Mouse (Mus musculus) adrenal gland, postnatal 25 days (tissue): ENCODE measurements at regions not wholly inside any gene's neighbourhood (a gene's known extent, or its start where the extent isn't known, plus 50 kb on each side); places are given as distances from the start of the nearest gene placed in this dataset.
A peak's percentile ranks its signal among the peaks of the same experiment; 100 is the strongest.

Experiments
- DNase-seq: peaks from one replicate; pipeline ENCODE4 v3.0.0; 2021; ENCODE audit warnings: mixed read lengths

DNA sequence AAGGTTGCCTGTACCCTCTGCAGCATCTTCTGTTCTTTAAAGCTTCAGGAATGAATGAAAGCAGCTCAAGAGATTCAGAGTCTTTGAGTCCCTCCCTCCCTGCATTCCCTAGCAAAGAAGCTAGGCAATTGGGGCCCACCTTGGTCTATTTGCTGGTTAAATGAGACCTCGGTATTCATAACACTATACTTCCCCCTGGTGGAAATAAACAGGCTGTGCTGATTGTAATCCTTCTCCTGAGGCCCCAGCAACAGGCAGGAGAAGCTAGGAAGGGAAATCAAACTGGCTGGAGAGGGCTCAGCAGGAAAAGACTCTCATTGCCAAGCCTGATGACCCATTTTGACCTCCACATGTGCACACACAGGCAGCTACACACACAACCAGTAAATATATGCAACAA lies 137.1 kb downstream of the Sh3bp4 start:
- DNase-seq = no peak

DNA sequence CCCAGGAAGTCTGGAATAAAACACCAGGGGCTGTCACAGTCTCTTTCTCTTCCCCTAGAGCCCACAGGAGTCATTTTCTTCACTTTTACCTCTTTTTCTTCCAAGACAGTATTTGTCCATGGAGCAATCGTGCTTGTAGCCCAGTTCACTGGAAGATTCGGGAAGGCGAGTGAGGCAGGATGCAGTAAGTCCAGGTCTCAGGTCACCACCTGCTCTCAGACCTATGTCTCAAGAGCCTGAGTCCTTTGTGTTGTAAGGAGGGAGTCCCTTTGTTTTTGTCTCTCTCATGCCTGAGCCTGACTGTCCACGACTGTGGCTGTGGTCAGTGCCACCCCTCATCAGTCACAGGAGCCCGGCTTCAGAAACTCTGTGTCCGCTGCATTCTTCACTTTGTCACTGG lies 140.9 kb downstream of the Sh3bp4 start:
- no peak for DNase-seq

DNA sequence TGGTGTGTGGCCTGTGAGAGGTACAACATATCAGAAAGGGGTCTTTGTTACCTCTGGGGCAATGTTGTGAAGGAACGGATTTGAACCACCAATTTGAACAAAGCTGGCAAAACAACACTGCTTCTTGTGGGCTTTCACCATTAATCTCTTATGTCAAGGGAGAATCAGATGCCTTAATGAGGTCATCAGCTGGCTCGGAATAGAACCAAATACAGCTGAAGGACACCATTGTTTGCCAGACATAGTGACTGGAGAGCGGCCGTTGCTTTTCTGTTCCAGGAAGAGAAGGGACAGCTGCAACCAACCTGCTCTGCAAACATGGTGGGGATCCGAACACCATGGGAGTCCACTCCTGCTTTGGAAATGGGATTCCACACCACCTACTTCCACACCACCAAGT lies 158.2 kb downstream of the Sh3bp4 start:
- peak; percentile 15 for DNase-seq

DNA sequence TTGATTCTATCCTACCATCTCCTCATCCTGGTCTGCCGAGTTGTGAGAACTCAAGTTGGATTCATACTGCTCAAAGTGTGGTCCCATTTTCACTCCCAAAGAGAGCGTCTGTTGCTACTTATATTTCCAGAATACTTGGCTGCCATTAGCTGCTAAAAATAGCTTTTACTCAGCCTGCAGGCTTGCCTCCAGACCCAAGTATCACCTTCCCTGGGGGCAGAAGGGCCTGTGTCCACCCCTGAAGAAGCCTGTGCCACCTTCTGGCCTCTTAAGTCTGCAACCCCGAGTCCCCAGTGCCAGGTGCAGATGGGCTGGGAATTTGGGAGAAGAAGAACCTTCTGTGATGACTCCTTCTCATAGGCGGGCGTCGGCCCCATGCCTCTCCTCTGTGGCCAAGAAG lies 161.5 kb downstream of the Sh3bp4 start:
- DNase-seq = no peak

DNA sequence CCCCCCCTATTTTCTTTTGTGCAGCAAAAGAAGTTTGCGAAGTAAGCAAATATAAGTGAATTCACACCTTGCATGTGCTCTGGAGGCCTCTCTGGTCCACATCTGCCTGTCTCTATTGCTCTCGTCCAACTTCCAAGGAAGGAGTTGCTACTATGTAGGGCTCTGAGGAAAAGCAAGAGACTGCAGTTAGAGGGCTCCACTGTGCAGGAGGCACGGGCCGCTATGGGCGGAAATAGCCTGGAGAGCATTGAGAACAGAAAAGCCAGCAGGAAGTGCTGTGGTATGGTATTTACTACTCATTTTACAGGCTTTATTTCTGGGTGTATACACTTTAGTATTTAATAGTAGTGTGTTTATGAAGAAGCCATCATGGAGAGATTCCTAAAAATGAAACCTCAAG lies 162.2 kb downstream of the Sh3bp4 start:
- DNase-seq = no peak

DNA sequence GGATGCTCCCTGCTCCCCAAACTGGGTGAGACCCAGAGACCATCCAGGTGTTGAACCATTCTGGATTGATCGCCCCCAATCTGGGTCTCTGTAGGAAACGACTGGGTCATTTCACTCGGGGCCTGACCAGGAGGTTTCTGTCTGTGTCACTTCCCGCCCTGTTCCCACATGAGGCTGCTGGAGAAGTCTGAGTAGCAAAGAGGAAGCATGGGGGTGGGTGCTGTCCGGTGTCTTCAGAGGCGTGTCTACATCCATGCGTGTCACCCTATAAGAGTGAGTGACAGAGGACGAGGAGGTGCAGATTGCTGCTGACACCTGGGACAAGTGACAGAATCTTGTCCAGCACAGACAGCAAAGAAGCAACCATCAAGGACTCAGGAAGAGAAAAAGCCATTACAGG lies 164.7 kb downstream of the Sh3bp4 start:
- no peak for DNase-seq

DNA sequence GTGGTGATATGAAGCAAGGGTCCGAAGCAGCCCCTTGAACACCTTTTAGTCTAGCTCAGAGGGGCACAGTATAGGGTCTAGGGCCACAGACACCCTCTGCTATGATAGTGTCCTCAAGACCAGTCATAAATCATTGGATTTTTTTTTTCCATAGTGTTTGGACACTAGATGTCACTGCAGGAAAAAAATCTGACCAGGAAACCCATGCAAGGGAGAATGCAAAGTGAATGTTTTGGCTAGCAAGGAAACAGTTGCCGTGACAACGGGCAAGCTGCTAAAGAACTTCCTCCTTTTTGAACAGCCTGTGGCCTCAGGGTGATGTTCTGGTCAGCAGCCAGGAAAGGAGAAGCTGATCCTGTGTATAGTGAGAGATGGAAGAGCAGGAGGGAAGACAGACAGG lies 165.1 kb downstream of the Sh3bp4 start:
- peak; percentile 46 for DNase-seq

DNA sequence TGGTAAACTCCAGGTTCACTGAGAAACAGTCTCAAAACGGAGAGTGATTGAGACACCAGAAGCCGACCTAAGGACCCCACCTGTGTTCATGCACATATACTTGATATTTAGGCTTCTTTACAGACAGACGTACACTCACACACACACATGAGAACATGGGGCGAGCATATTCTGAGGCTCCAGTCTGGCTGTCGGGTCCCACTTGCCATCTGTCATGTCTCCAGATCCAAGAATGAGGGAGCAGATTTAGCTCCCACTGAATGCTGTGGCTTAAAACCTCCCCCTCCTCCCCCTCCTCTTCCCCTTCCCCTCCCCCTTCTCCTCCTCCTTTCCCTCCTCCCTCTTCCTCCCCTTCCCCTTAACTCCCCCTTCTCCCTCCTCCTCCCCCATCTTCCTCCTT lies 167.5 kb downstream of the Sh3bp4 start:
- DNase-seq = no peak

DNA sequence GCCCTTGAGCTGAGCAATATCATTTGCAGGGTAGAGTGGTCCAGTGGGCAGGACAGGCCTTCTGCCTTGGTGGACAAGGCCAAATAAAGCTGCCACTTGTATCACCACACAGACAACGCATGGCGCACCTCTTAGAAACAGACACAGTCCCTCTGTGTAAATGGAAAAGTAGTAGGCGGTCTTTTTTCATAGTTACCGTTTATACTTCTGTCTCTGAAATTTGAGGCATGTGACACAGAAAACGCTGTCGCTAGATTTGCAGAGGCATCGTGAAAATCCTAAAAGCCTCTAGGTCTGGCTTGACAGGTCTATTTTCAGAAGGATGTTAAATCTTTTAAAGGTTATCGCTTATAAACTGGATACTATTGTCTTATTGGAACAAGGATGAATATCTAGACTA lies 174.4 kb downstream of the Sh3bp4 start:
- no peak for DNase-seq

DNA sequence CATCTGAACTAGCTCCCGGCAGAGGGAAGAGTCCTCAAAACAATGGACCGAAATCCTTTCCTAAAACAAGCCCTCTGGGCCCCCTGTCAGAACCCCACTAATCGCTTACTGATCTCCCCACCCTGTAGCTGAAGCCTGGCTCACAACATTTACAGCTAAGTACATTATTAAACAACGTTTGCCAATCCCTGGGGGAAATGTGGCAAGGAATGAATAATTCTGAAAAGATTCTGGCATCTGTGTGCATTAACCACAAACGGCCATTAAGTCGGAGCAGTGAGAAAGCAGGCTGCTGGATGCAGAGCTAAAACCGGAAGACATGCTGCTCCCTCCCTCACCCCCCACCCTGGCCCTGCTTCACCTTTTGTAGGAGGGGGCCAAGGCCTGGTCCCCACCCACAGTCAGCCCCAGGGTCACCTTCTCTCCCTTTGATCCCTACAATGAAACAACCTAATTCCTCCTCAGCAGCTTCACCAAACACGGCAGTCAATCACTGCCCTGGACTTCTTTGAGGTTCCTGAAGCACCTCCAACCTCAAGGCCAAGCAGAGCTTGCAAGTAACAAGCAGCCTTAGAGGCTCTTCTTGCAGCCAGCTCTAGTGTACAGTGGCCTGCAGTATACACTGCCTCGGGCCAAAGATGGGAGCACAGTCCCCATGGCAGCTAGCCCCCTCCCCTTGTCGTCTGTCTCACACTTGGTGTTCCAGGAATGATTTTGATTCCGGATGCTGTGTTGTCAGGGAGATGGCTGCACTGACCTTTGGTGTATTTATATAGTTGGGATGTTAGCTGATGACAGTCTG lies 175.2 kb downstream of the Sh3bp4 start:
- no peak for DNase-seq

DNA sequence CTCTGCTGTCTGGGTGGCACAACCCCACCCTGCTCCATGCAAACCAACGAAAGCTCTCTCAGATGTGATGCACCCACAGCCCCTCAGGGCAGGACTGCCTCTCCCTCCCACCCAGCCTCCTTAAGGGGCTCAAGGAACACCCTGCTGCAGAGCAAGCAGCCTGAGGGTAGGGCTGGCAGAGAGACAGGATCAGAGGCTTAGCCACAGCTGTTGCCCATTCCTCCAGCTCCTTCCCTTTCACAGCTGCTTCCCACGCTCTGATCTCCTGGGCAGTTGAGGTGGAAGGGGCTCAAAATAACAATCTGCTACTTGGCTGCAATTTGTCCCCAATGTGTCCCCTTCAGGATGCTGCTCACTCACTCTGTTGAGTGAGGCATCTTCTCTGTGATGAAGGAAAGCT lies 181.5 kb downstream of the Sh3bp4 start:
- no peak for DNase-seq

DNA sequence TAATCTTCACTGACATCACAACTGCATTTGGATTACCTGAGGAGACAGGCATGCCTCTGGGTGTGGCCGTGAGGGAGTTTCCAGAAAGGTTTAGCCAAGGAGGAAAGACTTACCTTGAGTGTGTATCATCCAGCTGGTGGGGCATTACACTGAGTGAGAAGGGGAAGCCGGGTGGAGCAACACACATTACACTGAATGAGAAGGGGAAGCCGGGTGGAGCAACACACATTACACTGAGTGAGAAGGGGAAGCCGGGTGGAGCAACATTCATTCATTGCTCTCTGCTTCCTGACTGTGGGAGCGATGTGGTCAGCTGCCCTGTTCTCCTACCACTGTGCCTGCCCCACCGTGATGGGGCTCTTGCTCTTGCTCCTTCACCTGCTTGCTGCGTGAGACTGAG lies 182.3 kb downstream of the Sh3bp4 start:
- DNase-seq = no peak

DNA sequence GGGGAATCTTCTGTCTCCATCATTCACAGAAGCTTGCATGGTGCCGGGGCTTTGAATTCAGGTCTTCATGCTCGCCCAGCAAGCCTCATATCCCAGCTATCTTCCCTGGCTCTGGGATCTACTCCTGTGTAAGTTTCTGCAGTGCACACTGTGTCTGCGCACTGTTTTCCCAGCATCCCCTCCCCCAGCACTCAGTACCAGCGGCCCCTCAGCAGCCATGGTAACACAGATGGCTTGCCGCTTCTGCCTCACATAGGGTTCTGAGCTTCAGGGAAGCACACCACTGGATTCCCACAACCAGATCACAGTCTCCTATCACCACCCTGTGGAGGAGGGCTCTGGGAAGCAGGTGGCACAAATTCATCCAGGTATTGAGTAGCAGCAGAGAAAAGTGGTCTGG lies 187.7 kb downstream of the Sh3bp4 start:
- DNase-seq = no peak

DNA sequence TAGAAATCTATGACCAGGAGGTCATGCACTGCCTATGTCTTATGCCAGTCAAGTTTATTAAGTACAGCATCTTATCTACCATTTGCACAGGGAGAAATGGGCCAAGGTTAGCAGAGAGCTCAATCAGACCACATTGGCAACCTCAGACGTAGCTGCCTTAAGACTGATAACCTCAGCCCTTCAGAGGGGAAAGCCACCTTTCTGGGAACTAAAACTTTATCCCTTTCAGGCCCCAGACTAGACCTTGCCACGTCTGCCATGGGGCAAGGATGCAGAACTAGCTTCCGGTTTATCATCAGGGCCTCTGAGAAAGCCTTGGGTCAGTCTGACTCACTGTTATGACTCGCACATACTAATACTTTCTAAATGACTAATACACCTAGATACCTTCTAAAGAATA lies 188.8 kb upstream of the Agap1 start:
- no peak for DNase-seq

DNA sequence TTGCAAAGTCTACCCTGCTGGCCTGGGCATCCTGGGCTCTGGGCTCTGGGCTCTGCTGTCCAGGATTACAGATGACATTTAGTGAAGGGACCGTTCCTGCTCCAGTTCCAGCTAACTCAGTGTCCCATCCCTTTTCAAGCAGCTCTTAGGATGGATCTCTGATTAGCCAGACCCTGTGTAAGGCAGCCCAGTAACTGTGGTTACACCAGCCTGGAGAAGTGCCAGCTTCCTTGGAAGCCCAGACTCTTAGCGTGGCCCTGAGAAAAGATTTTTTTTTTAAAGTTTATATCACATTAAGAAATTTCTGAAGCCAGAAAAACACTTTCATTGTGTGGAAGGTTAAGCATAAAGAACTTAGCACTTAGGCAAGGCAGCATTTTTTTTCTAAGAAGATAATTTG lies 185.8 kb upstream of the Agap1 start:
- DNase-seq = peak; percentile 41

DNA sequence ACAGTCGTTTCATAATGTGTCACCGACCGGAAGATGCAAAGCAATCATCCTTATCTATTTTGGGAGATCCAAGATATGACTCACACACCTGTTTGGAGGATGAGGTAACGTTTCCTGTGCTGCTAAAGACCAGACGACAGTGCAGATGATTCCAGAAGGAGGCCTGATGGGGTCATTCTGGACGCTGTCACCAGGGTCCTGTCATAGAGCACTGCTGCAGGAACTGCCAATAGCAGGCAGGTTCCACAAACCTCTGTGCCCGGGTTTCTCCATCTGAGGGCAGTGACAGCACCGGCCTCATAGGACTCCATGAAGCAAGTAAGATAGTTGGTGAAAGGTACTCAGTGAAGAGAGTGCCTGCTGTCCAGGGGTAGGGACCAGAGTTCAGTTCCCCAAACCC lies 182.9 kb upstream of the Agap1 start:
- DNase-seq = no peak

DNA sequence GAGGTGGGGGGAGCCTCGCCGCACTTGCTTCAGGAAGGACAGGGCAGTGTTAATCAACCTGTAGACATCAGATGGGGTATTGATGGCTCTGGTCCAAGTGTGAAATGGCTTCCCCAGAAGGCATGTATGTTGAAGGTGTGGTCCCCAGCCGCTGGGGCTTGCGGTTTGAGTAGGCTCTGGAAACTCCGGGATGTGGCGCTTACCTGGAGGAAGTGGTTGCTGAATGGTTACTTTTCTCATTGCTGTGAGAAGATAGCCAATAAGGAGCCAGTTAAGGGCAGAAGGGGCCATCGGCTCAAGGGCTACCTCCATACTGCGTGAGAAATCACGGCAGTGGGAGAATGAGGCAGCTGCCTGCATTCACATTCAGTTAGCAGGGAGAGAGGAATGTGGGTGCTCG lies 181.6 kb upstream of the Agap1 start:
- no peak for DNase-seq

DNA sequence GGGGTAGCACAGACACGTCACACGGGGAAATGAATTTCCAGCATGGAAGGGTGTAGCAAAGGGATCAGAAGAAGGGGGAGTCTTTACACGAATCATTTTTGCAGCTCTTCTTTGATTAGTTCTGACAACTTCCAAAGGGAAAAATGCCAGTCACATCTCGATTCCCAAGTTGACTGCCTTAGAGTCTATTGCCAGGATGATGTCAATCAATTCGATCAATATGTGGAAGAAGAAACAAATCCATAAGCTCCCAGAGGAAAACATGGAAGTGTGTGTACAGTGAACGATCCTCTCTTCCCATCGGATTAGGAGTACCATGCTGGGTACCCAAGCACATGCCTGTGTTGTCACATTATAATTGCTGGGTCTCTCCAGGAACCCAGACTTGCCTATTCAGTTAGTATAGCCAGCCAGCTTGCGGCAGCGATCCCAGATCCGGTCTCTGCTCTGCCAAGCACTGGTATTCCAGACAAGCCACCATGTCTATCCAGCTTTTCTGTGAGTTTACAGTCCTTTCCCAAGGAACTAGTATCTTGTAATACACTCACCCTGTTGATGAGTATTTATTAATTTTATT lies 180.7 kb upstream of the Agap1 start:
- DNase-seq = no peak

DNA sequence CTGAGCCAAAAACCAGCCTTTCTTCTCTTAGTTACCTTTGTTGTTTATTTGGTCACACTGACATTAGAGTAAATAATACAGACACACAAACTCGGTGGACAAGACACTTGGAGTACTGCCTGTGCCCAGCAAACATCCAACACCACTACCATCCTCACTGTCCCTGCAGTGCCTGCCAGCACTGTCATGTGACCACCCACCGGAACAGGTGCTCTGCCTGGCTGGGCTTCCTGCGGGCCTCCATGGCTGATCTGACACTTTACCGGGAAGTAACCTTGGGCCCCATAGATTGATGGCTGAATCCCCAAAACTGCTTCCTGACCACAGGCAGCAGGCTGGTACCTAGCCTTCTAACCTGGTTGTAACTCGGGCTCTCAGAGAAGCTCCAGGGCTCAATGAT lies 175.2 kb upstream of the Agap1 start:
- DNase-seq = no peak

DNA sequence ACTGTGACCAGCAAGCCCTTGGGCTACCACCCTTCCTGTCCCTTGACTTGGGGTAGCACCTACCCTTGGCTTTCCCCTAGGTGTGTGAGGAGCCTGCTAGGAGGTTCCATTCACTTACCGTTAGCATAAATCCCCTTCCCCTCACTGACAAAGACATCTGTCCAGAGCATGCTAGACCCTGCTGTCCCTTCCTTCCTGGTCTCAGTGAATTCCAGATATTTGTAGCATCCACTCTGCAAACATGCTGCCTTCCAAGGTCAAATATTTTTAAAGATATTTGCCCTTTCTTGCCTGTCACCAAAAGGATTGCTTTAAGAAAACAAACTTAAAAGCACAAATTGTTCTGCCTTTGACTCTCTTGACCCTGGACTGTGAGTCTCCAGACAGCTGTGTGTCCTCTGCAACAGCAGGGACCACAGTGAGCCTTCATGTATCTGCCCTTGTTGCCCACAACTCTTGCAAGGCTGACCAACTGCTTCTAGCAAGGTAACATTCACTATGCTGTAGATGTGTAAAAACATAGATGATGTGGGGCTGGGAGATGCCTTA lies 173.4 kb upstream of the Agap1 start:
- no peak for DNase-seq

DNA sequence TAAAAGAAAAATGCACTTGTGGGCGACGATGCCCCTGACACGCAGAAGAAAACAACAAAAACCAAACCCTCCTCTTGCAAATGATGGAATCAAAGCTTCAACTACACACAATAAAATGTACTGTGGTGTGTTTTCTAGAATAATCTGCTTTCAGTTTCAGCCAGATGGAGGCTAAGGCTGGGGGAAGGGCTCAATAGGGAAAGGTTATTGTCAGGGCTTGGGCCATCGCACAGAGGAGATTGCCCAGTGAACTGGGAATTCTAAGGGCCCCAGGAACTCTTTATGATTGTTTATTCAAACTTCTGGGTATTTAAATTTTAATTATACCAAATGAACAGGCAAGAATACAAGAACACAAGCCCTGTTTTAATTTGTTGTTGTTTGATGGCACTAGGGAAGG lies 169.6 kb upstream of the Agap1 start:
- no peak for DNase-seq

DNA sequence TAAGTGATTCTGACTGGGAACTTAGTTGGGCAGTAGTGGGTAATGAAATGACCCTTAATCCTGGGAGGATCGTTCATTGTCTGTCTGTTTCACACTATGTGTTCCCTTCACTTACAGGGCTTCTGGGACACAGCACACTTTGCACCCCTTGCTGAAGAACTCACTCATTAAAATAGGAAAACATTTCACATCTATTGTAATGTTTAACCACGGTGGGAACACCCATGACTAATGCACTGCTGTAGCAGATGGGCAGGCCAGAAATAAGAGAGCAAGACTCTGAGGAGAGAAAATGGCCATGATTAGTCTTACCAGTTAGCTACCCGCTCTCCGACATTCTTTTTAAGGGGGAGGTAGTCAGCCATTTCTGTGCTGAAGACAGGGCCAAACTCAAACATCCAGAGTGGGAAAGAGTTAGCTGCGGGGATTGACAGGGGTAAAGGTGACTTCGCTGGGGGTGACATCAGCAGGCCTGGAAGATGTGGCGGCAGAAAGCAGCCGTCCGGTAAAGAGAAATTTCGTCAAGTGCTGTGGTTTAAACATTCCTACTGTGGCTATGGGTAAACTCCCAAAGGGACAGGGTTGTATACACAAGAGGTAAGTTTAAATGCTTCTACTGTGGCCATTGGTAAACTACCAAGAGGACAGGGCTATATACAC lies 167.3 kb upstream of the Agap1 start:
- no peak for DNase-seq

DNA sequence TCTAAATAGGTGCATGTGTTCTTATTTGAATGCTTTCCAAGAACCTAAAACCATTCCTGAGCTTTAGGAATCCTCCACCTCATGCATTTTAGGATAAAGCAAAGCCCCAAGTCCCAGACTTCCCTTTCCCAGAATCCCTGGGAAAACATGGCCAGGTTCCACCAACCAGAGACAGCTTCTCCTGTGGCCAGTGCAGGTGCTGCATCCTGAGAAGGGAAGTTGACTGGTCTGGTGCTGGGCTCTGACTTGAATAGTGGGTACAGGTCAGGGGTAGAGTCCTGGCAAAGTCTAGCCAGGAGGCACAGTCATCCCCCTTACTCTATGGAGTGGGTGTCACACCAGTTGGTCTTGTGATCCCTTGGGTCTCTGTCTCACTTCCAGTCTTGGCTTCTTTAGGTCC lies 166.6 kb upstream of the Agap1 start:
- no peak for DNase-seq

DNA sequence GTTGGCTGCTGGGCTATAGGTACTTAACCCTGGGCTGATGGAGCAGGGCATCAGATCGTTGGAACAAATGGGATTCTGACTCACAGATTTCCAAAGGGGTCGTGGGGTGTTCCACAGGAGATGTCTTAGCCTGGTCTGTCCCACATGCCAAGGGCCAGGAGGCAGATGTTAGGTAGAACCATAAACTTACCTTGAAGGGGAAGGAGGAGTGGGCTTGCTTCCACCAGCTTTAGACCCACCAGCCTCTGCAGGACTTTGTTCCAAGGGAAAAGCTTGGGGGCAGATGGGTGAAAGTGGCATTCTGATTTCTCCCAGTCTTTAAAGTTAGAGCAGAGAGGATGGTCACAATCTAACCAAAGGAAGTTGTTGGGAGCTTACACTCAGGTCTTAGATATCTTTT lies 165.7 kb upstream of the Agap1 start:
- DNase-seq = no peak
